Mouse (Mus musculus): ENCODE data around the gene Pik3r6.

DNA sequence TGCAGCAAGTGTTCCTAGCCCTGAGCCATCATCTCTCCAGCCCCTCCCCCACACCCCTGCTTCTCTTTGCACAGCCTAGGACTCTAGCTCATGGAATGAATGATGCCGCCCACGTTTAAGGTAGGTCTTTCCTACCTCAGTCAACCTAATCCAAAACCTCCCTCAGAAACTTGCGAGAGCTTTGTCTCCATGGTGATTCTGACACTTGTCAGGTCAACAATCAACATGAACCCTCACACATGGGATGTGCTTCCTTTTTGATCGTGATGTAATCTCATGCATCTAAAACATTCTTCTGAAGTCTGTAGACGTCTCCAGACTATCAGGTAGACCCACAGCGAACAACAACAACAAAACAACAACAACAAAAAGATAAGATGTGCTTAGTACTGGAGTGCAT is 49.5 kb upstream of the Pik3r6 start:
- TF ChIP-seq CTCF (IDR thresholded peaks at IDR 0.05; ENCODE audit: low read depth, low read length) (no peak), POLR2A (IDR thresholded peaks at IDR 0.05; ENCODE audit: borderline replicate concordance, low read depth, low read length) (no peak)
